Mouse (Mus musculus) CD4-positive, CD25-positive, alpha-beta regulatory T cell, adult 9 weeks (primary cell): ENCODE results near the gene Ifna15. TPM values are rescaled to one million over a fixed set of nuclear protein-coding genes. Genes with fewer than 3 reads are reported as not detected.

Source experiments
- polyA plus RNA-seq: library from polyadenylated mRNA; unstranded; fragments of 100-300 nt; shearing (Covaris generic); gene quantifications from one replicate; pipeline ENCODE4 v1.2.1, GENCODE M21; 2017

Gene Ifna15
- not detected for polyA plus RNA-seq

GRCm38 (mm10) chr4:88558145-88558544 lies at the start of gene Ifna15:
Gene Ifna15 (minus strand): TSS chr4:88558245.

GRCm38 (mm10) chr4:88603276-88603675 lies 45.2 kb upstream of the Ifna15 start, which contains the start of gene Ifna12:
Gene Ifna12 (minus strand): TSS chr4:88603376.

DNA sequence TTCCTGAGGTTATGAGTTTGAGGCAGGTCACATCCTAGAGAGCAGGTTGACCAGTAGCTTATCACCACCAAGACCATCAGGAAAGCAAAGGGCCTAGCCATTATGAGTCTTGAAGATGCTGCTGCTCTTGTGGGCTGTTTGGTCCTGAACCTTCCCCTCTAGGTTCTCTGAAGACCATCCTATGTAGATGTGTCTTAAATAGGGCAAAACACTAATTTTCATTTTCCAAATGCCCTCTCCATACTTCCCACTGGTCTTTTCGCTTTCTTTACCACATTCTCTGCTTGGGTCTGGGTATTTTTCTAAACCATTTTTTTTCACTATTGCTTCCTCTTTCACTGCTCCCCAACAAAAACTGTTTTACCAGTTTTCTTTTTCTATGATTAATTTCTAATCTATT lies 34.2 kb upstream of the Ifna15 start, which contains the start of gene Ifna9:
TSS of gene Ifna9 (minus strand) at position 101 of the 400 bp plus-strand sequence.

GRCm38 (mm10) chr4:88571698-88572097 lies 13.7 kb upstream of the Ifna15 start, which contains the start of gene Ifna14:
Gene Ifna14 (minus strand): TSS chr4:88571798.

DNA sequence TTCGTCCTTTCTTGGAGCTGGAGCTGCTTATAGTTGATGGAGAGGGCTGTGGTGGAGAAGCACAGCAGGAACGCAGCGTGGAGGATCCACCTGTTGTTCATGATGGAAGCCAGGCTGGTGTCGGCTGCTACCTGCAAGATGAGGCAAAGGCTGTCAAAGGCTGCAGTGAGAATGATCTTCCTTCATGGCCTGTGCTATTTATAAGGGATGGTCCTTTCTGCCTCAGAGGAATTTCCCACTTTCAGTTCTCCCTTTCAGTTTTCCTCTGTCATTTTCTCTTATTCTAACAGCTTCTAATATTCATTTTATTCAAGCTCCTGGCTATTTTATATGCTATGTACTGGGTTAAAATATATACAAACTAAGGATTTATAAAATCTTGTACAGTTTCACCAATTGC lies 35.4 kb downstream of the Ifna15 start, which contains the start of gene Ifnb1:
TSS of gene Ifnb1 (minus strand) at position 101 of the 400 bp plus-strand sequence.

Other genes with a start within 250 kb of the Ifna15 start
- 0.46 TPM for gene Hacd4, start 119.3 kb downstream of the Ifna15 start, polyA plus RNA-seq
- not detected for gene Ifnb1, start 35.5 kb downstream of the Ifna15 start, polyA plus RNA-seq
- not detected for gene Ifna14, start 13.6 kb upstream of the Ifna15 start, polyA plus RNA-seq
- gene Ifna9, start 34.1 kb upstream of the Ifna15 start, polyA plus RNA-seq = not detected
- not detected for gene Ifna12, start 45.1 kb upstream of the Ifna15 start, polyA plus RNA-seq
- gene C87499, start 76.2 kb upstream of the Ifna15 start, polyA plus RNA-seq = not detected
- not detected for gene Ifna13, start 86.2 kb upstream of the Ifna15 start, polyA plus RNA-seq
- gene Ifna16, start 118.7 kb upstream of the Ifna15 start, polyA plus RNA-seq = not detected
- gene Ifna2, start 125.7 kb upstream of the Ifna15 start, polyA plus RNA-seq = not detected
- not detected for gene Ifnab, start 133.1 kb upstream of the Ifna15 start, polyA plus RNA-seq
- not detected for gene Gm26566, start 163.6 kb upstream of the Ifna15 start, polyA plus RNA-seq
- 13.5 TPM for gene Klhl9, start 164.2 kb upstream of the Ifna15 start, polyA plus RNA-seq
- gene Gm13271, start 196.6 kb upstream of the Ifna15 start, polyA plus RNA-seq = not detected
- not detected for gene Gm13283, start 201.9 kb upstream of the Ifna15 start, polyA plus RNA-seq
- not detected for gene Gm13290, start 215.6 kb upstream of the Ifna15 start, polyA plus RNA-seq
- not detected for gene Gm13289, start 218.7 kb upstream of the Ifna15 start, polyA plus RNA-seq
- not detected for gene Gm13272, start 221.6 kb upstream of the Ifna15 start, polyA plus RNA-seq
- 0.32 TPM for gene Ifnz, start 223.9 kb upstream of the Ifna15 start, polyA plus RNA-seq
- not detected for gene Gm13276, start 227.5 kb upstream of the Ifna15 start, polyA plus RNA-seq
- gene Gm13277, start 230.4 kb upstream of the Ifna15 start, polyA plus RNA-seq = not detected
- gene Gm13278, start 233.3 kb upstream of the Ifna15 start, polyA plus RNA-seq = not detected
- gene Gm13275, start 236.2 kb upstream of the Ifna15 start, polyA plus RNA-seq = not detected
- not detected for gene Gm13279, start 239.2 kb upstream of the Ifna15 start, polyA plus RNA-seq
- gene Gm13285, start 241.4 kb upstream of the Ifna15 start, polyA plus RNA-seq = 0.76 TPM
- gene Gm13287, start 245.0 kb upstream of the Ifna15 start, polyA plus RNA-seq = not detected
- not detected for gene Gm13288, start 247.3 kb upstream of the Ifna15 start, polyA plus RNA-seq